Mouse (Mus musculus): ENCODE measurements at regions not wholly inside any gene's neighbourhood (a gene's known extent, or its start where the extent isn't known, plus 50 kb on each side); places are given as distances from the start of the nearest gene placed in this dataset.

DNA sequence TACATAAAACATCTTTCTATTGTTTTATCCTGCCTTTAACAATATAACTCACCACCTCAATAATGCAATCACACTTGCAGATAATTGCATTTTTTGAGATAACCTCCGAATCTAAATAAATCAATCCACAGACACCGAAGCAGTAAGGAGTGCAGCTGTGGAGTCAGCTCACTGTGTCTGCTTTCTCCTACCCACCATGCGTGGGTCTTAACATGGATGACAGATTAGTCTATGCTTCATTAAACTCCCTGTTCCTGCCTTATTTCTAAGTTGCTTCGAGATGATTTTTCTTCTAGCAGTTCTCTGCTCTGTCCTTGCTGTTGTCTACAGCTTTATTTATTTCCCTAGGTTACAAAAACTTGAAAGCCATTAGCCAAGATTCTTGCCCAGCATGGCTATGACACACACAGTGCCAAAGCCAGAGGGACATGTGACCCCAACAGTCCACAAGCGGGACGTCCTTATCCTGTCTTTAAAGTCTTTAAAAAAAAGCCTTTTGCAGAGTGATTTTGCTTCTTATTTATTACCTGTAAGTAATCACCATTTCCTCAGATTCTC lies 337.9 kb downstream of the Pax1 start:
- H3K4me3 ChIP-seq (replicated peaks; ENCODE audit: control insufficient read depth, low read depth, low read length), result no peak overlapping the region
- 76% methylated on average over 6 of the region's 6 CpGs for WGBS
- H3K27ac ChIP-seq (ENCODE audit: control insufficient read depth, insufficient read depth, low read depth, low read length, poor library complexity), result no peak overlapping the region
- H3K4me1 ChIP-seq (ENCODE audit: control insufficient read depth, insufficient read depth, low read length), result no peaks in the 10 kb centered on the region
- TF ChIP-seq CTCF (IDR thresholded peaks at IDR 0.05; ENCODE audit: control insufficient read depth, insufficient read depth, low read length), result no peak

DNA sequence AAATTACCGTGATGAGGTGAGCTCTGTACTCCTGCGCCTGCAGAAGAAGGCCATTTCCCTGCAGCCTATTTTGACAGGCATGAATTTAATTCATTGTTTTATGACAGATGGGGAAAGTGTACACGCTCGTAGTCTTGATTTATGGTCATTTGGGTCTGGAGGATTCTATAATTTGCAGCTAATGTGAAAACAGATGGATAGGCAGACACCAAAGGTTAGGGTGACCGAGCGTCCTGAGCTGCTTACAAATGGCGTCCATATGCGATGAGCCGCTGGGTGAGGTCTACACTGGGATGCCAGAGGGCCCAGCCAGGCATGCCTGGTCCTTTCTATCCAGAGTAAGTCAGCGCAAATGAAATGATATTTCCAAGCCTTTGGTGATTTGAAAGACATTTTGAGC lies 330.2 kb downstream of the Pax1 start:
- TF ChIP-seq POLR2A (IDR thresholded peaks at IDR 0.05; ENCODE audit: borderline replicate concordance, control insufficient read depth, low read depth, low read length) (no peak), CTCF (IDR thresholded peaks at IDR 0.05; ENCODE audit: control insufficient read depth, insufficient read depth, low read length) (no peak)
- H3K4me1 ChIP-seq (ENCODE audit: control insufficient read depth, insufficient read depth, low read length), result no peaks in the 10 kb centered on the region
- no peak overlapping the region for H3K27ac ChIP-seq (ENCODE audit: control insufficient read depth, insufficient read depth, low read depth, low read length, poor library complexity)
- H3K4me3 ChIP-seq (replicated peaks; ENCODE audit: control insufficient read depth, low read depth, low read length), result no peak overlapping the region
- 74% methylated on average over 10 of the region's 10 CpGs for WGBS

DNA sequence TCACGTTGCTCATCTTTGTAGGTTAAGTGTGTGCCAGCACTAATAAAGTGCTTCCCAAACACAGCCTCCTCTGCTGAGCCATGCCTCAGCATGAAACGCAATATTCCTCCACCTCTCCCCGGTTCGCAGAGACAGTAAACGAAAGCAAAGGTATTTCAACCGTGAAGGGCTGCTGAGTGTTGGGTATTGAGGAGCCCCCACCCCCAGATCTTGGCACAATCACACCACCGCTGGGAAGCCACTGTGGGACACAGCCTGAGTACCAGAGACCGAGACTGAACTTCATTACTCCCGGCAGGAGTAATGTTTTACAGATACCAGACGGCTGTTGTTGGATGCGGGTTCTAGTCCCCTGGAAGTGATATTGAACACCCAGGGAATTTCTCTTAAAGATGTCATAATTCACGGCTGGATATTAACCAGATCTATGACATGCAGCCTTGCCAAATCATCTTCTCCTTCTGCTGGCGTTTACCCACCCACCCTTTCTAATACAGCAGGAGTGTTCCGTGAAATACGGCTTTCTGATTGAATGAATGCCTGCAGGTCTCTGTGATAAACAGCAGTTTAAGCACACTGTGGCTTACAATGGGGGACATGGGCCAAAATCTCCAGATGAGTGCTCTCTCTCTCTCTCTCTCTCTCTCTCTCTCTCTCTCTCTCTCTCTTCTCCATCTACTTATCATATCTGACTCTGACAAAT lies 328.9 kb downstream of the Pax1 start:
- no peaks in the 10 kb centered on the region for H3K4me1 ChIP-seq (ENCODE audit: control insufficient read depth, insufficient read depth, low read length)
- no peak for TF ChIP-seq CTCF (IDR thresholded peaks at IDR 0.05; ENCODE audit: control insufficient read depth, insufficient read depth, low read length)
- TF ChIP-seq POLR2A (IDR thresholded peaks at IDR 0.05; ENCODE audit: borderline replicate concordance, control insufficient read depth, low read depth, low read length), result no peak
- no peak overlapping the region for H3K4me3 ChIP-seq (replicated peaks; ENCODE audit: control insufficient read depth, low read depth, low read length)
- 78% methylated on average over 15 of the region's 15 CpGs for WGBS
- H3K27ac ChIP-seq (ENCODE audit: control insufficient read depth, insufficient read depth, low read depth, low read length, poor library complexity), result no peak overlapping the region

DNA sequence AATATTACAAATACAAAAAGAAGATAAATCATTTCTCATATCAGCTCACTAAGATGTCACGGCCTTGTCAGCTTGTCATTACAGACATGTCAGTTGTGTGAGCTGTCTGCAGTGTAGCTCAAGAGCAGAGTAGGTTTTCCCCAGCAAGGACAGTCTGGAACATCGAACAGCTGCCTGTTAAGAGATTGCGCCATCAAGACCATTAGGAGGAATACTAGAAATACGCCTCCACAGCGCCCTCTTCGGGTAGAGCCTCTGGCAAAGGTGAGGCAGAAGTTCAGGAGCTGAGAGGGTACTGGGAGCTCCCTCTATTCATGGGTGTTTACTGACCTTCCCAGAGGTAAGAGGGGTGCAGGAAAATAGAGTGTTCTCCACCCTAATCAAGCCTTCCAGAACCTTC lies 327.0 kb downstream of the Pax1 start:
- WGBS, result 15% methylated on average over 6 of the region's 6 CpGs
- TF ChIP-seq POLR2A (IDR thresholded peaks at IDR 0.05; ENCODE audit: borderline replicate concordance, control insufficient read depth, low read depth, low read length) (no peak), CTCF (IDR thresholded peaks at IDR 0.05; ENCODE audit: control insufficient read depth, insufficient read depth, low read length) (no peak)
- no peak overlapping the region for H3K4me3 ChIP-seq (replicated peaks; ENCODE audit: control insufficient read depth, low read depth, low read length)
- H3K4me1 ChIP-seq (ENCODE audit: control insufficient read depth, insufficient read depth, low read length), result no peaks in the 10 kb centered on the region
- no peak overlapping the region for H3K27ac ChIP-seq (ENCODE audit: control insufficient read depth, insufficient read depth, low read depth, low read length, poor library complexity)

DNA sequence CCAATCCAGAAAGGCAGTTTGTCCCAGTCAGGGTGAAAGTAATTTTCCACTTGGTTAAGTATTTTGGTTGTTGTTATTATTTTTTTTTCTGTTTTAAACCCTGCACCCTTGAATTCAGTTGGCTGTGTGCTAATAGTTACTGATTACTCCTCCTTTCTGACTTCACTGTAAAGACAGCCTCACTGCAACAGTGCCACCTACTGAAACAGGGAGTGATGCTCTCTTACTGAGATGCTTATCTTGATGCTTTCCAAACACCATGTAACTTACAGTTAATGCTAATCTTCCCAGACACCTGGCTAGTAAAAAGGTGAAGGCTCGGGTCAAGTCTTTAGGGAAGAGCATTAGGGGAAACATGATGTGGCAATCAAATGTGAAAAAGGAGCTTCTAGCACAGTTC lies 294.9 kb downstream of the Pax1 start:
- H3K27ac ChIP-seq (ENCODE audit: control insufficient read depth, insufficient read depth, low read depth, low read length, poor library complexity), result no peak overlapping the region
- WGBS, result 23% methylated on average over 1 of the region's 1 CpGs
- no peak for TF ChIP-seq POLR2A (IDR thresholded peaks at IDR 0.05; ENCODE audit: borderline replicate concordance, control insufficient read depth, low read depth, low read length)
- no peak for TF ChIP-seq CTCF (IDR thresholded peaks at IDR 0.05; ENCODE audit: control insufficient read depth, insufficient read depth, low read length)
- no peaks in the 10 kb centered on the region for H3K4me1 ChIP-seq (ENCODE audit: control insufficient read depth, insufficient read depth, low read length)
- no peak overlapping the region for H3K4me3 ChIP-seq (replicated peaks; ENCODE audit: control insufficient read depth, low read depth, low read length)

DNA sequence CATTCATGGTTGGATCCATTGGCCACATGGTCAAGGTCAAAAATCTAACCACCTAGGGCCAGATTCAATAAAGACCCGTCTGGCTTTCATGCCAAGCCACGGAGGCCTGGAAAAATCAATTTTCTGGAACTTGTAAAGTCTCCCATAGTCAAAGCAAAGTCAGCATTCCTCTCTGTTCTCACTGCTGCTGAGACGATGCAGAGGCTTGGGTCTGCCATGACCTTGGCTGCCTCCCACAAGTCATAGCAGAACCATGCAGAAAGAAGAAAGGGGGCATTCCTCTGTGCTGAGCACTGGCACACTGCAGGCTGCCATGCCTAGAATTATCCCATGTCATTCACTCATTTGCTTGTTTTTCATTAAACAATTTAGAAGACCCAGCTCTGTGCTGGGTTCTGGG lies 288.5 kb downstream of the Pax1 start:
- WGBS, result 72% methylated on average over 3 of the region's 3 CpGs
- H3K4me3 ChIP-seq (replicated peaks; ENCODE audit: control insufficient read depth, low read depth, low read length), result no peak overlapping the region
- no peak overlapping the region for H3K27ac ChIP-seq (ENCODE audit: control insufficient read depth, insufficient read depth, low read depth, low read length, poor library complexity)
- no peak for TF ChIP-seq CTCF (IDR thresholded peaks at IDR 0.05; ENCODE audit: control insufficient read depth, insufficient read depth, low read length)
- H3K4me1 ChIP-seq (ENCODE audit: control insufficient read depth, insufficient read depth, low read length), result no peaks in the 10 kb centered on the region

DNA sequence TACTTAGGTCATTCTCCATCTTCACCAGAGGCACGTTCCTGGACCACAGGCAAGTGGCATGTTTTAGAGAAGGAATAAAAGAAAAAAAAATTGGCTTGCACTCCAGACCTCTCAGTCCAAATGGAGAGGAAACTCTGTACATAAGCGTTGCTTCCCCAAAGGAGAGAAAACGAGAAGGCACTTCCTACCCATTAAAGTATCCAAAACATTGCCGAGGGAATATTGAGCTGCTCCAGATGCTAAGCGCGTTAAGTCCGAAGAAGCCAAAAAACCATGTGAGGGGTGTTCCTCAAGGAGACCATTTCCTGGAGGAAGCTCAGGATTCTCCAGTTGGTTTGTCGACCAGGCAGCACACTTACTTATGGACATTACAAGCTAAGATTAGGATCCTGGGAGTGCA lies 286.2 kb downstream of the Pax1 start:
- no peak for TF ChIP-seq CTCF (IDR thresholded peaks at IDR 0.05; ENCODE audit: control insufficient read depth, insufficient read depth, low read length)
- TF ChIP-seq POLR2A (IDR thresholded peaks at IDR 0.05; ENCODE audit: borderline replicate concordance, control insufficient read depth, low read depth, low read length), result no peak

DNA sequence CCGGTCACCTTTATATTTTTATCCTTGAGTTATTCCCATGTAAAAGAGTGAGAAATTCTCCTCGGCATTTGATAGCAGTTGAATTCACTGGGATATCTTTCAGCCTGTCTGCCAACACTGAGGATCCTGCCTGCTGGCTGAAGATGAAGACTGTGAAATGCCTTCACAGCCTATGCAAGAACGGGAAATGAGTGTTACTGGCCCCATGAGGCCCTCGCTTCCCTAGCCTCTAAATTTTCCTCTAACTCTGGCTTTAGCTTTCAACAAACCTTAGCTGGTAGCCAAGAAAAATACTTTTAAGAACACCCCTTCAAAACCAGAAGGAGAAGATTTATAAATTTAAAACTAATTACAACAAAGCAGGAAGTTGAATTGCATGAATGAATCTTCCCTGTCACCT lies 285.8 kb downstream of the Pax1 start:
- H3K27ac ChIP-seq (ENCODE audit: control insufficient read depth, insufficient read depth, low read depth, low read length, poor library complexity), result no peak overlapping the region
- TF ChIP-seq CTCF (IDR thresholded peaks at IDR 0.05; ENCODE audit: control insufficient read depth, insufficient read depth, low read length) (no peak), POLR2A (IDR thresholded peaks at IDR 0.05; ENCODE audit: borderline replicate concordance, control insufficient read depth, low read depth, low read length) (no peak)
- WGBS, result 70% methylated on average over 4 of the region's 4 CpGs

More for the DNA sequence above, 286.2 kb downstream of the Pax1 start:
- H3K27ac ChIP-seq (ENCODE audit: control insufficient read depth, insufficient read depth, low read depth, low read length, poor library complexity), result no peak overlapping the region
- H3K4me1 ChIP-seq (ENCODE audit: control insufficient read depth, insufficient read depth, low read length), result no peaks in the 10 kb centered on the region
- WGBS, result 80% methylated on average over 8 of the region's 8 CpGs
- H3K4me3 ChIP-seq (replicated peaks; ENCODE audit: control insufficient read depth, low read depth, low read length), result no peak overlapping the region

DNA sequence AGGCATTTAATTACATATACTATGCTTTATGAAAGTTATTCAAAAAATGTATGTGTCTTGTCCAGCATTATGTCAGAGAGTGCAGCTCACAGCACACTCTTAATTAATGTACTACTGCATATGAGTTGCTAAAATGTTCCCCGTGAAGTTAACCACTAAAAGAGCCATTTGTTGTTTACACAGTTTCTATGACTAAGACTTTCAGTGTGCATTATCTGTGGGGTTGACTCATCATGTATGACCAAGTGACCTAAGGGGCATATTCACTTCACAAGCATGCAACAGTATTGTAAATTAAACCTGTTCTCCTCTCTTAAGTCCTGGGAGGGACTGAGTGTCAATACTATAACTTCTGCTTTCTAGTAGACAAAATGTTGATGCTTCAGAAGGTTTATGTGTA lies 276.2 kb downstream of the Pax1 start:
- no peaks in the 10 kb centered on the region for H3K4me1 ChIP-seq (ENCODE audit: control insufficient read depth, insufficient read depth, low read length)
- H3K4me3 ChIP-seq (replicated peaks; ENCODE audit: control insufficient read depth, low read depth, low read length), result no peak overlapping the region
- WGBS, result 80% methylated on average over 1 of the region's 1 CpGs
- no peak overlapping the region for H3K27ac ChIP-seq (ENCODE audit: control insufficient read depth, insufficient read depth, low read depth, low read length, poor library complexity)
- TF ChIP-seq CTCF (IDR thresholded peaks at IDR 0.05; ENCODE audit: control insufficient read depth, insufficient read depth, low read length) (no peak), POLR2A (IDR thresholded peaks at IDR 0.05; ENCODE audit: borderline replicate concordance, control insufficient read depth, low read depth, low read length) (no peak)

More for the DNA sequence above, 285.8 kb downstream of the Pax1 start:
- Histone ChIP-seq H3K4me1 (ENCODE audit: control insufficient read depth, insufficient read depth, low read length) (no peaks in the 10 kb centered on the region), H3K4me3 (replicated peaks; ENCODE audit: control insufficient read depth, low read depth, low read length) (no peak overlapping the region)
